Mouse (Mus musculus): ENCODE data around the gene Arl6ip5. TPM values are rescaled to one million over a fixed set of nuclear protein-coding genes. Genes with fewer than 3 reads are reported as not detected.
"Not testable (repeated sequence)": the region's sequence is repeated elsewhere in the genome, so short reads cannot be mapped to it uniquely, and the experiment has no call there.

Arl6ip5 gene
- total RNA-seq, 1 experiment from 2014 or later: 73.4 TPM

GRCm38 (mm10) chr6:97222321-97222720 is 11.8 kb downstream of the Arl6ip5 start:
- peak; percentile 55 for ATAC-seq (replicated peaks; ENCODE audit: low read depth, poor library complexity, severe bottlenecking)

- ATAC-seq (replicated peaks; ENCODE audit: low read depth, poor library complexity, severe bottlenecking): peak; percentile 43
Observed at GRCm38 (mm10) chr6:97222931-97223467, 12.5 kb downstream of the Arl6ip5 start.

- no peak for ATAC-seq (replicated peaks; ENCODE audit: low read depth, poor library complexity, severe bottlenecking)
Observed at GRCm38 (mm10) chr6:97223566-97223965, 13.1 kb downstream of the Arl6ip5 start.

GRCm38 (mm10) chr6:97224505-97224904 is 14.0 kb downstream of the Arl6ip5 start:
- no peak for ATAC-seq (replicated peaks; ENCODE audit: low read depth, poor library complexity, severe bottlenecking)

- no peak for ATAC-seq (replicated peaks; ENCODE audit: low read depth, poor library complexity, severe bottlenecking)
Observed at GRCm38 (mm10) chr6:97226083-97226491, 15.6 kb downstream of the Arl6ip5 start.

GRCm38 (mm10) chr6:97227067-97227847 is 16.8 kb downstream of the Arl6ip5 start:
- ATAC-seq (replicated peaks; ENCODE audit: low read depth, poor library complexity, severe bottlenecking): no peak

GRCm38 (mm10) chr6:97234911-97235668 is 24.6 kb downstream of the Arl6ip5 start:
- ATAC-seq (replicated peaks; ENCODE audit: low read depth, poor library complexity, severe bottlenecking): peak; percentile 65

GRCm38 (mm10) chr6:97236088-97236487 is 25.6 kb downstream of the Arl6ip5 start:
- no peak for ATAC-seq (replicated peaks; ENCODE audit: low read depth, poor library complexity, severe bottlenecking)

- ATAC-seq (replicated peaks; ENCODE audit: low read depth, poor library complexity, severe bottlenecking): no peak
Observed at GRCm38 (mm10) chr6:97239360-97239759, 28.9 kb downstream of the Arl6ip5 start.

- no peak for ATAC-seq (replicated peaks; ENCODE audit: low read depth, poor library complexity, severe bottlenecking)
Observed at GRCm38 (mm10) chr6:97240092-97240491, 29.6 kb downstream of the Arl6ip5 start.

GRCm38 (mm10) chr6:97242522-97242921 is 32.0 kb downstream of the Arl6ip5 start:
- ATAC-seq (replicated peaks; ENCODE audit: low read depth, poor library complexity, severe bottlenecking): no peak

GRCm38 (mm10) chr6:97245200-97245599 is 34.7 kb downstream of the Arl6ip5 start:
- ATAC-seq (replicated peaks; ENCODE audit: low read depth, poor library complexity, severe bottlenecking): no peak

- peak; percentile 90 for ATAC-seq (replicated peaks; ENCODE audit: low read depth, poor library complexity, severe bottlenecking)
Observed at GRCm38 (mm10) chr6:97250966-97251365, 40.5 kb downstream of the Arl6ip5 start.

GRCm38 (mm10) chr6:97252086-97252485 is 41.6 kb downstream of the Arl6ip5 start:
- no peak for ATAC-seq (replicated peaks; ENCODE audit: low read depth, poor library complexity, severe bottlenecking)

- ATAC-seq (replicated peaks; ENCODE audit: low read depth, poor library complexity, severe bottlenecking): no peak
Observed at GRCm38 (mm10) chr6:97252711-97253221, 42.3 kb downstream of the Arl6ip5 start, which contains the start of gene Lmod3. Gene Lmod3, minus strand, starts transcription at chr6:97252759.

- no peak for ATAC-seq (replicated peaks; ENCODE audit: low read depth, poor library complexity, severe bottlenecking)
Observed at GRCm38 (mm10) chr6:97258489-97258888, 48.0 kb downstream of the Arl6ip5 start.

- not testable (repeated sequence) for ATAC-seq (replicated peaks; ENCODE audit: low read depth, poor library complexity, severe bottlenecking)
Observed at GRCm38 (mm10) chr6:97259926-97260325, 49.4 kb downstream of the Arl6ip5 start.

- ATAC-seq (replicated peaks; ENCODE audit: low read depth, poor library complexity, severe bottlenecking): no peak
Observed at GRCm38 (mm10) chr6:97262229-97262628, 51.7 kb downstream of the Arl6ip5 start.

GRCm38 (mm10) chr6:97263750-97264149 is 53.3 kb downstream of the Arl6ip5 start:
- ATAC-seq (replicated peaks; ENCODE audit: low read depth, poor library complexity, severe bottlenecking): not testable (repeated sequence)

- no peak for ATAC-seq (replicated peaks; ENCODE audit: low read depth, poor library complexity, severe bottlenecking)
Observed at GRCm38 (mm10) chr6:97265240-97265639, 54.8 kb downstream of the Arl6ip5 start.

GRCm38 (mm10) chr6:97265705-97266104 is 55.2 kb downstream of the Arl6ip5 start:
- ATAC-seq (replicated peaks; ENCODE audit: low read depth, poor library complexity, severe bottlenecking): no peak

All from common myeloid progenitor, adult 5-6 weeks (primary cell).